Mouse (Mus musculus) macrophage (primary cell): Measurements from ENCODE around the gene Cox8b. TPM values are rescaled to one million over a fixed set of nuclear protein-coding genes. Genes with fewer than 3 reads are reported as not detected.
A peak's percentile ranks its signal among the peaks of the same experiment; 100 is the strongest.
"Not testable (repeated sequence)": the region's sequence is repeated elsewhere in the genome, so short reads cannot be mapped to it uniquely, and the experiment has no call there.

Source experiments
- H3K27ac ChIP-seq: fragments of 350-480 bp; formaldehyde crosslinking; 2 replicates; pipeline ENCODE4 v1.9.0; 2021
- H3K36me3 ChIP-seq: fragments of 350-480 bp; formaldehyde crosslinking; 2 replicates; pipeline ENCODE4 v1.9.0; 2021; ENCODE audit errors: inconsistent target
- H3K4me3 ChIP-seq: fragments of 350-480 bp; formaldehyde crosslinking; 2 replicates; pipeline ENCODE4 v1.9.0; 2021; ENCODE audit errors: inconsistent target
- H3K79me2 ChIP-seq: fragments of 350-480 bp; formaldehyde crosslinking; 2 replicates; pipeline ENCODE4 v1.9.0; 2021; ENCODE audit errors: inconsistent target
- WGBS: methylation state at CpG from one replicate; pipeline ENCODE4 v1.1.7; 2026; ENCODE audit warnings: inconsistent platforms; ENCODE audit not compliant: missing documents; 5-methylcytosine and 5-hydroxymethylcytosine counted together
- polyA plus RNA-seq: library from polyadenylated mRNA; stranded (reverse); fragments of 250-400 nt; gene quantifications from 3 replicates; pipeline ENCODE4 v1.2.4, GENCODE M21; 2018; ENCODE audit warnings: inconsistent platforms

Gene Cox8b
- polyA plus RNA-seq, 1 experiment from 2014 or later = not detected

DNA sequence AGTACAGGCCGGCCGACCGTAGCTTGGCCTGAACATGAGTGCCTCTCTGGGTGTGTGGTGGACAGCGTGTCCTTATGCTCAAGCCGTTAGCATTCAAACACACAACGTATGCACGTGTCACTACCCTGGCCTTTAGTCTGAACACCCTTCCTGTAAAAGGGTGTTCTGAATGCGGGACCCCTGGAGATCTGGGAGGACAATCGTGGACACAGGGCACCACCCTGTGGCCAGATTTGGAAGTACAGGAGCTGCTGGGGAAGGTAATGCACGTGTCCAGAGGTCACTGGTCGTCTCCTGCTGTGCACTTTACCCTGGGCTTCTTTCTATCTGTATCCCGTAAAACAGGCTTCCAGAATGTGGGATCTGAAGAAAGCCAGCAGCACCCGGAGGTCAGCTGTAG lies 3.0 kb upstream of the Cox8b start:
- Histone ChIP-seq H3K36me3 (peaks cover 13% of the 10 kb centered on the region), H3K4me3 (no peak overlapping the region), H3K79me2 (no peaks in the 10 kb centered on the region), H3K27ac (no peak overlapping the region)
- 28% methylated on average over 13 of the region's 13 CpGs for WGBS

DNA sequence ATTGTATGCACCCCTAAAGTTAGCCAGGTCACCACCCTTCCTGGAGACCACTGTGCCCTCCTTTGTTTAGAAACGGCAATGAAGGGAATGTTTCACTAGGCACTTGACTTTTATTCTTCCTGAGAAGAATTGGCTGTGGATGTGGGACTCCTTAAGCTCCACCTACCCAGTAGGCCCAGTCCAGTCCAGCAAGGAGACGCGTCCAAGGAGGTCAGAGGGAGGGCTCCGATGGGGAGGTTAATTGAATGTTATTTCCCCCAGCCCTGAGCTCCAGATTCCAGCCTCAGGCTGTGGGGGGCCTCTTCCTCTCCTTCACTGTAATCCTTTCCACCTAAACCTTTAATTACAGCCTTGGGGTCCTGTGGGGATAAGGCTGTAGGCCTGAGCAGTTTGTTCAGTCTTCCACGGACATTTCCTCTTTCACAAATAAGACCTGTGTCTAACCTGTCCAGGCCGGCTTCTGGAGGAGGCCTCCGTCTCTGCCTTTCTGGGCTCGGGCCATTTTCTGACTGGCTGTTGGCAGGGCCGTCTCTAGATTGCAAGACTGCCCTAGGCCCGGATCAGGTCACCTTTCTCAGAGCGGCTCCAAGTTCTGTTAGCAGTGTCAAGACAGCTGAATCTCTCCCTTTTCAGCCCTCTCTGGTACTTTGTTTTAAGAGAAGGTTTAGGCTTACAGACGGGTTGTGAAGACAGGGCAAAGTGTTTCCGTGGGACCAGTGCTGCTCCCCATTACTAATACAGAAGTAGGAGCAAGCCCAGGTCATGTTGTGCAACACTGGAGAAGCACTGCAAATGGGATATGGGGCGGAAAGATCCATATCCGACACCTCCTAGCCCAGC lies 2.0 kb upstream of the Cox8b start:
- Histone ChIP-seq H3K79me2 (no peaks in the 10 kb centered on the region), H3K4me3 (no peak overlapping the region), H3K36me3 (peaks cover 22% of the 10 kb centered on the region), H3K27ac (no peak overlapping the region)
- WGBS = 91% methylated on average over 15 of the region's 15 CpGs

DNA sequence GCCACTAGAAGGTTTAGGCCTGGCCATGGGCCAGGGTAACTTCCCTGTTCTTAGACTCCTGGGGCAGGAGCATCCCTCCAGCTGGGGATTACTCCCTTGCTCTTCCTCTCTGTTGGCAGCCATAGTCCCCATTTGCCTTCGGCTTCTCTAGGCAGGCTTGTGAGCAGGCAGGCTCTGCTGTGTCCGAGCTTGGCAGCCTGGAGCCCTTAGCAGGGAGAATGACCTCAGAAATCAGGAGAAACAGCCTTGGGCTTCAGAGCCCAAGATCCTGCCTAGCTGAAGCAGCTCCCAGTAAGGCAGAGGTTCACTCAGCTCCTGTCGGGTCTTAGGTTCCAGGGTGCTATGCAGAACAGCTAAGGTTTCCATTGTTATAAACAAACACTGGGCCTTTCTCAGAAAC lies 1.1 kb downstream of the Cox8b start:
- H3K4me3 ChIP-seq = no peak overlapping the region
- 97% methylated on average over 3 of the region's 3 CpGs for WGBS
- peaks cover 47% of the 10 kb centered on the region for H3K36me3 ChIP-seq
- H3K27ac ChIP-seq = no peak overlapping the region
- no peaks in the 10 kb centered on the region for H3K79me2 ChIP-seq

DNA sequence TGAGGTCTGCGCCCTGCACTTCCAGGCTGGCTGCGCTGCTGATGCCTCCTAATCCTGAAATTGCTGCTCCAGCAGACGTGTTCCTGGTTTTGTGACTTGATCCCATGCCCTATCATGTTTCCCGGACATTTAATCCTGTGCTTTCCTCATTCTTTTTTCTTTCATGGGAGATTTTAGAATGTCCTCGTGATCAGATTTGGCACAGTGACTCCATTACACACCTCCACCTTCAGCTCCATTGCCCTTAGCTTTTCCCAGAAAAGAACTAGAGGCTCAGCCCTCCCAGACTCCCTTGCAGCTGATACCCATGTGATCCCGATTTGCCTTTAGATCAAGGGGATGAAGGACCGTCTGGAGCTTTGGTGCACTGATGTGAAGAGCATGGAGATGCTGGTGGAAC lies 2.4 kb downstream of the Cox8b start:
- Histone ChIP-seq H3K36me3 (peaks cover 57% of the 10 kb centered on the region), H3K4me3 (no peak overlapping the region)
- WGBS = 98% methylated on average over 7 of the region's 7 CpGs

DNA sequence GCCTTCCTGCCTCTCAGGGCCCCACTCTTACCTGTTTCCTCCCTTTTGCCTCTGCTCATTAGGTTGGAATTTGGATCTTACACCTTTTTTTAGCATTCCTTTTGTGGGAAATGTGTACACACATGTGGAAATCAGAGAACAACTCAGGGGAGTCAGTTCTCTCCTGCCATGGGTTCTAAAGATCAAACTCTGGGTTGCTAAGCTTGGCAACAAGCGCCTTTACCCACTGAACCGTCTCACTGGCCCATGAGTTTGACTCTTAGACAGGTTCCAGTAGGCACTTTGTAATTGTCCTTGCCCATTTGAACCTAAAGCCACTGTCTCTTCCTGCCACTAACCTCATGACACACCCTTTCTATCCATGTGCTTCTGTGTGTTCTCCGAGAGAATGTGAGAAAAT lies 5.6 kb downstream of the Cox8b start:
- Histone ChIP-seq H3K27ac (no peak overlapping the region), H3K4me3 (no peak overlapping the region), H3K79me2 (no peaks in the 10 kb centered on the region), H3K36me3 (peaks cover 73% of the 10 kb centered on the region)
- WGBS = 97% methylated on average over 3 of the region's 3 CpGs

More for the DNA sequence above, 2.4 kb downstream of the Cox8b start:
- H3K27ac ChIP-seq = no peak overlapping the region
- H3K79me2 ChIP-seq = no peaks in the 10 kb centered on the region

DNA sequence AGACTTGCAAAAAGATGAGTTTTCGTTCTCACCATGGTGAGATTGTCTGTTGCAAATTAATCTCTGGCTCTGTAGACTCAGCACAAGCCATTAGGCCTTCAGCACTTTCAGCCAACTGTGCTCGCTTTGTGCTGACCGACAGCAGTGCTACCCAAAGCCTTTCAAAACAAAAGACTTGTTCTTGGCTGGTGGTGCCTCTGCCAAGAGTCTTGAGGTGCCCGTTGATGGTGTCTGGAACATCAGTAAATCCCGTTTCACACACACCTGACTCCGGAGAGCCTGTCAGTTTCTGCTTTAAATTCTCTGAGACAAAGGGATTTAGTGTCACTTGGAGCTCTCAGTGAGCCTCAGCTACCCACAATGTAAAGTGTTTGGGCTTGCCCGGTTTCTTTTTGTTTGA lies 6.2 kb downstream of the Cox8b start:
- H3K36me3 ChIP-seq = peaks cover 74% of the 10 kb centered on the region
- WGBS = 94% methylated on average over 7 of the region's 7 CpGs
- no peak overlapping the region for H3K4me3 ChIP-seq
- H3K27ac ChIP-seq = no peak overlapping the region
- H3K79me2 ChIP-seq = no peaks in the 10 kb centered on the region

DNA sequence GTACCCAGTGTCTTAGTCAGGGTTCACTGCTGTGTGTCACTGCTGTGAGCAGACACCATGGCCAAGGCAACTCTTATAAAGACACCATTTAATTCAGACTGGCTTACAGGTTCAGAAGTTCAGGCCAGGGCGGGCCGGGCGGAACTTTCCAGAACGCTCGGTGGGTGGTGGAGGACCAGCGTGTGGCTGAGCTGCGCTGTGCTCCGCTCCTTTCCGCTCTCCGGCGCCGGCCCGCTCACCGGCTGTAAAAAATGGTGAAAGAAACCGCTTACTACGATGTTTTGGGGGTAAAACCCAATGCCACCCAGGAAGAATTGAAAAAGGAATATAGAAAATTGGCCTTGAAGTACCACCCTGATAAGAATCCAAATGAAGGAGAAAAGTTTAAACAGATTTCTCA lies 9.6 kb downstream of the Cox8b start:
- WGBS = 99% methylated on average over 8 of the region's 16 CpGs
- not testable (repeated sequence) for H3K27ac ChIP-seq, H3K4me3 ChIP-seq, H3K79me2 ChIP-seq
- peaks cover 75% of the 10 kb centered on the region for H3K36me3 ChIP-seq

DNA sequence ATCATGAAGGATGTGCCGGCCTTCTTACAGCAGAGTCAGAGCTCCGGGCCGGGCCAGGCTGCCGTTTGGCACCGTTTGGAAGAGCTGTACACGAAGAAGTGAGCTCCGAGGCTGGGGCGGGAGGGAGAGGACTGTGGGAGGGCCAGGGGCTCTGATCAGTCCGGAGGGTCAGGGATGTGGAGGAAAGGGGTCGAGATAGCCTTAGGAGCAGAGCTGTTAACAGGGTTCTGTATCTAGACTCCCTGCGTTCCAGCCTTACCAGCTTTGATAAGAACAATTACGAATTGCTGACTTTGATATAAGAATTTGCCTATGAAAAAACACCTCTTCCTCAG lies 17.8 kb downstream of the Cox8b start:
- Histone ChIP-seq H3K36me3 (peaks cover 26% of the 10 kb centered on the region; the same call in 1 of the 2 replicates), H3K4me3 (peak overlapping the region; percentile 100), H3K79me2 (peaks cover 85% of the 10 kb centered on the region), H3K27ac (peak overlapping the region; percentile 90)
- WGBS = 0% methylated on average over 12 of the region's 12 CpGs

DNA sequence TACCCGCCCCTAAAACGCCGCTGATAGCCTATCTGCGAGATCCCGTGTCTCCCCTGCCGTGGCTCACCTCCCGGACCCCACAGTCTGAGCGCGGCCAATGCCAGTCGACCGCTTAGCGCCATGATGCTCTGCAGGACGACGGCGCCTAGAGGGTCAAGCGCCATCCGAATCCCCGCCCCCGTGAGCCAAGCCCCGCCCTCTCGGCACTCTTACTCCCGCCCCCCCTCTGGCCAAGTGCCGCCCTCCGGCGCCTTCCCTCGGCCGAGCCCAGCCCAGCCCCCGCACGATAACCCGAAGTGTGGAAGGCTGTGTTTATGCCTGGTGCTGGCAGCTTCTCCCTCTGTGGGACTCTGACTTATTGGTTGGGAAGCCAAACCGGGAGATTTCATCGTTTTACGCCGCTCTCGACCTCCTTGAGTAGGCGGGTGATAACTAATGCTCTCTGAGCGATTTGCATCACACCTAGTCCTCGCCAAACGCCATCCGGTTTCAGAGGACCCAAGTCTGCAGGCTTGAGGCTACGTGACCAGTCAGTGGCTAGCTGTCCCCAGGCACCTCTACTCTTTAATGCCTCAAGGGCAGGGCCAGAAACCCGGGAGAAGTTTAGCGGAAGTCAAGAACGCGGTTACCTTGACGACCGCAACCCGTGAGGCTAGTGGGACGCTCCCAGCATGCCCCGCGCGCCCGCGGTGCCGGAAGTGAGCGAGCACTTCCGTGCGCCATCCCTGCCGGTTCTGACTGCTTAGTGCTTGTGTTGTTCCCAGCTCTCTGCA lies 18.4 kb downstream of the Cox8b start, which contains the start of the genes Psmd13 and Sirt3:
Gene Psmd13, plus strand, starts transcription at position 273 of the 773 bp plus-strand sequence.
Gene Sirt3, minus strand, starts transcription at position 614 of the 773 bp plus-strand sequence.
- Histone ChIP-seq H3K27ac (peak within 1 kb of the TSS; percentile 90), H3K79me2 (peaks cover 85% of the 10 kb centered on the region), H3K36me3 (peaks cover 21% of the 10 kb centered on the region; the same call in 1 of the 2 replicates), H3K4me3 (peak within 1 kb of the TSS; percentile 100)
- under 1% methylated on average over 59 of the region's 59 CpGs for WGBS

DNA sequence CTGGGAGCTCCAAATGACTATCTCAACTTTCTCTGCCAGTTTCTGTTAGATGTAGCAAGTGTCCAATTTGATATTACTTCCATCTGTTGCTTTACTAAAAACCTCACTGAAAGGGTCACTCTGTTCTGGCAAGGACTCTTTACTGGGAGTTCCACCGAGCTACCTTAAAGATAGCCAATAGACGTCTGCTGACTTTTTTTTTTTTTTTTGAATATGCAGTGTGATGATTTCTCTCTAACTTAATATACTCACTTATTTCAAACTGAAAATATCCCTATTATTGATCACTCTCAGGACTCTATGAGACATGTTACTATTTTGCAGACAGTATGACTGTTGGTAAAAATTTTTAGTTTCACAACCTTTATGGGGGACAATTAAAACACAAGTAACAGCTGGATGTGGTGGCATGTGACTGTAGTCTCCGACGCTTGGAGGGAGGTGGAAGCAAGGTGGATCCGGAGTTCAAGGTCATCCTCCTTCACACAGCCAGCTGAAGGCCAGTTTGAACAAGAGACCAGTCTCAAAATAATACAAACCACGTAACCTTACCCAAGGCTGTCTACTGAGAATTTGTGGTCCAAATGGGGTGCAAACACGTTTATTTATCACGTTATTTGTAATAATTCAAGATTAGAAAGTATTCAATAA lies 19.3 kb downstream of the Cox8b start:
- Histone ChIP-seq H3K36me3 (peaks cover 12% of the 10 kb centered on the region; the same call in 1 of the 2 replicates), H3K27ac (peak overlapping the region; percentile 59), H3K4me3 (peak overlapping the region; percentile 100)

DNA sequence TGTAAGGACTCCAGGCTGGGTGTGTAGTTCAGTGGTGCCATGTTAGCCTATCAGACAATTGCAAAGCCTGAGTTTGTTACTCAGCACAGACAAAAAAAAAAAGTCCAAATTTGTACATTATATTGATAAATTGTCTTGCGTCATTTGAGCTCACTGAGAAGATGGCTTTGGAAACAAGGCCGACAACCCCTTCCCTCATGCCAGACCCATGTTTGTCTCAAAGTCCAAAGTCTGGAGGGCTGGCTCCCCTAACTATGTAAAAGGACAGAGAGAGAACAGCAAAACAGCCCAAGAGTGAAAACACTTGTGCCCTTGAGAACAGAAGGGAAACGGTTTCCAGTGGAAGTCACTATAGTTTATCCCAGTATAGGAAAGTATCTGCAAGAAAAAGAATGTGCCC lies 19.8 kb downstream of the Cox8b start:
- WGBS = 29% methylated on average over 3 of the region's 3 CpGs
- peaks cover 73% of the 10 kb centered on the region for H3K79me2 ChIP-seq
- peaks cover 11% of the 10 kb centered on the region; the same call in 1 of the 2 replicates for H3K36me3 ChIP-seq
- H3K4me3 ChIP-seq = peak overlapping the region; percentile 100
- H3K27ac ChIP-seq = peak overlapping the region; percentile 59

More for the DNA sequence above, 19.3 kb downstream of the Cox8b start:
- WGBS = 3% methylated on average over 8 of the region's 8 CpGs
- H3K79me2 ChIP-seq = peaks cover 78% of the 10 kb centered on the region

DNA sequence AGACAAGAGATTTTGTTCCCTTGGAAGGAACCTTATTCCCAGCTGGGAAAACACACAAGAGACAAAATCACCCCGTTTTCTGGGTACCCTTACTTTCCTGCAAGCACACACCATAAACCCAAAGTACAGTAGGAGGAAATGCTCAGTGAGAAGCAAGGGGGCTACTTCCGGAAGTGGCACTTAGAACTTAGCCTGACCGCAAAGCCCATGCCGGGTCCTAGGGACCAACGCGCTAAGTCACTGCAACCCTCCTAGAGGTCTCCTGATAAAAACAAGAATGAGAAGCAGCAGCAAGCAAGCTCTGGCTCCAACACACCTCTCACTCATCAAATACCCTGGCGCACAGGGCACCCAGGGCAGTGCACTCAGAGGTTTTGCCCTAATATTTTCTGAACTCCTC lies 20.9 kb downstream of the Cox8b start:
- H3K79me2 ChIP-seq = peaks cover 62% of the 10 kb centered on the region
- WGBS = 3% methylated on average over 7 of the region's 7 CpGs
- no peak overlapping the region for H3K4me3 ChIP-seq
- peaks cover 6% of the 10 kb centered on the region; the same call in 1 of the 2 replicates for H3K36me3 ChIP-seq
- H3K27ac ChIP-seq = peak overlapping the region; percentile 33

DNA sequence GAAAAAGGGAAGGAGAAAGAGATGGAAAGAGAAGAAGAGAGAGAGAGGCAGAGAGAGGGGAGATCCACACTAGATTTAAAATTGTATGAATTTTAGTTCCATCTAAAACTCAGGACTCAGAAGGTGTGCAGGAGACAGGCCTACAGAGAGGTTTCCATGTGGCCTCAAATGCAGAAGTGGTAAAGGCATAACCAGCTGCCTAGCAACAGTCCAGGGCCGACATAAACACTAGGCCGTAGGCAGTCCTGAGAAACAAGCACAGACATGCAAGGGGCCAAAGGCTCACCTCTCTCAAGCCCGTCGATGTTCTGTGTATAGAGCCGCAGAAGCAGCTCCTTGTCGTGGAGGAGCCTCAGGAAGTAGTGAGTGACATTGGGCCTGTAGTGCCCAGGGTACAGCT lies 22.9 kb downstream of the Cox8b start:
- peak overlapping the region; percentile 46 for H3K27ac ChIP-seq
- H3K4me3 ChIP-seq = no peak overlapping the region
- H3K79me2 ChIP-seq = peaks cover 42% of the 10 kb centered on the region
- WGBS = 8% methylated on average over 6 of the region's 6 CpGs
- H3K36me3 ChIP-seq = no peaks in the 10 kb centered on the region; the same call in 1 of the 2 replicates

DNA sequence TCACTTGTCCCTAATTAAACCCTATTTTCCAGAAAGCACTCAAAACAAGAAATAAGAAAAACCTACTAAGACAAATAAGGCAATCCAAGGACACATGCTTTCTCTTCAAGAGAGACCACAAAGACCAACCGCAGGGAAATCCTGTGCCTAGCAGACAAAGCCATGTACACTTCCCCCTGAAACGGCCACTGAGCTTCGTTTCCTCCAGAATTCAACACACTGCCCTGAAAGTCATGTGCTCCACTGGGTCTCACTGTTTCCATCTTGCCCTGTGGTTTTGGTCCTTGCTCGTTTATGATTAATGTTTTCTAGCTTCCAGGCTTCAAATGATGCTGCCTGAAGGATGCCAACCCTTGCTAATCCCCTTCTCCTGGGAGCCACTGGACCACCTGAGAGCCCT lies 26.0 kb downstream of the Cox8b start:
- WGBS = 0% methylated on average over 4 of the region's 4 CpGs
- Histone ChIP-seq H3K36me3 (peaks cover 2% of the 10 kb centered on the region; the same call in 1 of the 2 replicates), H3K4me3 (no peak overlapping the region), H3K79me2 (peaks cover 16% of the 10 kb centered on the region), H3K27ac (peak overlapping the region; percentile 67)
